Mouse (Mus musculus): Measurements from ENCODE around the gene Bola2.

DNA sequence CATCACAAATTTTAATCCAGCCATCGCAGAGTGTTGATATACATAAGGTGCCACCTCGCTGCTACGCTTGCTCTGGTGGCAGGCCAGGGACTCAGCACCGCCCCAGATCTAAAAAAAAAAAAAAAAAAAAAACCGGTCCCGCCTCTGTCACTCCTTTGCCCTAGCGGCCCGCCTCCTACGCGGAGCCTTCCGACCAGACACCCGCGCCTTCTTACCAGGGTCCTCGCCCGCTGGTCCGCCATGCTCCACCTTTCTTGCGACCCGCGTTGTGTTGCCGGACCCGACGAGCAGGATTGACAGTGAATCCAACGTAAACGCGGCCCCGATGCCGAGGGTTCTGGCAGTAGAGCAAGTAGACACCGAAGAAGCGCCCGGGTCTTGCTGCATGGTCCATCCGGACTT is at the start of gene Bola2:
- TF ChIP-seq CTCF (IDR thresholded peaks at IDR 0.05; ENCODE audit: insufficient read depth, low read depth, low read length) (no peak), POLR2A (IDR thresholded peaks at IDR 0.05; ENCODE audit: insufficient read depth, low read depth, low read length) (no peak; the same call in 1 of the 2 replicates)

Measured in olfactory bulb, adult 2 months (tissue).